Mouse (Mus musculus) forebrain, embryonic 14.5 days (tissue): ENCODE data around the gene Gab3. TPM values are rescaled to one million over a fixed set of nuclear protein-coding genes. Genes with fewer than 3 reads are reported as not detected.

ENCODE experiments used
- ATAC-seq: fragments of 200-750 bp; cut with Nextera tagmentation; 2 replicates; pipeline ENCODE4 v1.8.0; 2017; ENCODE audit warnings: mild to moderate bottlenecking, moderate library complexity
- DNase-seq: peaks from one replicate; pipeline ENCODE4 v3.0.0-alpha.2; 2015; ENCODE audit warnings: low spot score
- H3K27ac ChIP-seq: fragments of 300-500 bp; sonication (generic); 2 replicates; pipeline ENCODE4 v1.5.1; 2014; ENCODE audit warnings: low read depth, mild to moderate bottlenecking, control low read depth, low read length, moderate library complexity
- H3K27me3 ChIP-seq: fragments of 300-500 bp; sonication (generic); replicated peaks from 2 replicates; pipeline ENCODE4 v1.6.1; 2014; ENCODE audit warnings: low read length, control low read depth, mixed read lengths; ENCODE audit not compliant: control insufficient read depth, insufficient read depth
- H3K36me3 ChIP-seq: fragments of 300-500 bp; sonication (generic); 2 replicates; pipeline ENCODE4 v1.6.1; 2014; ENCODE audit warnings: low read length, control low read depth; ENCODE audit not compliant: control insufficient read depth, insufficient read depth
- H3K4me1 ChIP-seq: fragments of 300-500 bp; sonication (generic); 2 replicates; pipeline ENCODE4 v1.6.1; 2014; ENCODE audit warnings: antibody characterized with exemption, low read length, control low read depth; ENCODE audit not compliant: control insufficient read depth, insufficient read depth
- H3K4me2 ChIP-seq: fragments of 300-500 bp; sonication (generic); 2 replicates; pipeline ENCODE4 v1.6.1; 2014; ENCODE audit warnings: mild to moderate bottlenecking, control low read depth, low read length
- H3K4me3 ChIP-seq: fragments of 300-500 bp; sonication (generic); 2 replicates; pipeline ENCODE4 v1.5.1; 2014; ENCODE audit warnings: low read depth, low read length, control low read depth
- H3K9ac ChIP-seq: fragments of 300-500 bp; sonication (generic); 2 replicates; pipeline ENCODE4 v1.6.1; 2014; ENCODE audit warnings: mild to moderate bottlenecking, low read length, control low read depth, moderate library complexity
- H3K9me3 ChIP-seq: fragments of 300-500 bp; sonication (generic); replicated peaks from 2 replicates; pipeline ENCODE4 v1.6.1; 2016; ENCODE audit warnings: low read length, control low read depth, mixed read lengths; ENCODE audit not compliant: control insufficient read depth
- WGBS: fragments of 180-500 bp; shearing (Covaris S2); extraction: QIAGEN DNeasy Blood & Tissue Kit; methylation state at CpG from one replicate; pipeline ENCODE4 v1.1.7; 2014; 5-methylcytosine and 5-hydroxymethylcytosine counted together
- polyA plus RNA-seq: library from polyadenylated mRNA; unstranded; fragments of >200 nt; fragmentation: Nextera tagmentation; extraction: Ambion mirVana; gene quantifications from 2 replicates; pipeline ENCODE4 v1.2.1, GENCODE M21; 2014

Gene Gab3
- polyA plus RNA-seq, 1 experiment from 2014 or later, result 0.84 TPM

GRCm38 (mm10) chrX:75098799-75099198, 13.5 kb upstream of the Gab3 start:
- H3K4me1 ChIP-seq, result no peaks in the 10 kb centered on the region
- ATAC-seq, result no peak
- H3K9ac ChIP-seq, result no peak overlapping the region
- 90% methylated on average over 8 of the region's 8 CpGs for WGBS
- H3K27me3 ChIP-seq, result no peaks in the 10 kb centered on the region
- H3K4me2 ChIP-seq, result no peak overlapping the region
- DNase-seq, result no peak
- H3K4me3 ChIP-seq, result no peak overlapping the region
- no peaks in the 10 kb centered on the region for H3K9me3 ChIP-seq
- H3K27ac ChIP-seq, result no peak overlapping the region
- H3K36me3 ChIP-seq, result peaks cover 18% of the 10 kb centered on the region; the same call in 1 of the 2 replicates

GRCm38 (mm10) chrX:75096163-75096770, 11.0 kb upstream of the Gab3 start:
- ATAC-seq (no peak; the same call in 1 of the 2 replicates), DNase-seq (peak; percentile 15)
- peak overlapping the region; percentile 60 for H3K4me2 ChIP-seq
- peak overlapping the region; percentile 63 for H3K9ac ChIP-seq
- peak overlapping the region; percentile 70 for H3K27ac ChIP-seq
- peaks cover 10% of the 10 kb centered on the region; the same call in 1 of the 2 replicates for H3K36me3 ChIP-seq
- 40% methylated on average over 23 of the region's 23 CpGs for WGBS
- H3K27me3 ChIP-seq, result no peaks in the 10 kb centered on the region
- H3K4me3 ChIP-seq, result peak overlapping the region; percentile 56
- H3K4me1 ChIP-seq, result no peaks in the 10 kb centered on the region
- H3K9me3 ChIP-seq, result no peaks in the 10 kb centered on the region

- Histone ChIP-seq H3K9me3 (no peaks in the 10 kb centered on the region), H3K27me3 (no peaks in the 10 kb centered on the region), H3K4me2 (peak within 1 kb of the TSS; percentile 60), H3K9ac (peak within 1 kb of the TSS; percentile 63), H3K4me3 (peak within 1 kb of the TSS; percentile 56), H3K36me3 (peaks cover 10% of the 10 kb centered on the region; the same call in 1 of the 2 replicates), H3K27ac (peak within 1 kb of the TSS; percentile 70), H3K4me1 (no peaks in the 10 kb centered on the region)
- peak; percentile 99 for ATAC-seq
- 33% methylated on average over 29 of the region's 29 CpGs for WGBS
- peak; percentile 96 for DNase-seq
Measured at GRCm38 (mm10) chrX:75095369-75096162, 10.3 kb upstream of the Gab3 start, which contains the start of gene Dkc1. Dkc1 (plus strand) TSS chrX:75095854.

GRCm38 (mm10) chrX:75085654-75086053, 396 bp upstream of the Gab3 start:
- Histone ChIP-seq H3K9me3 (no peaks in the 10 kb centered on the region), H3K4me2 (no peak overlapping the region), H3K4me1 (no peaks in the 10 kb centered on the region), H3K27ac (no peak overlapping the region), H3K27me3 (no peaks in the 10 kb centered on the region), H3K4me3 (no peak overlapping the region), H3K9ac (no peak overlapping the region), H3K36me3 (no peaks in the 10 kb centered on the region)
- 27% methylated on average over 1 of the region's 1 CpGs for WGBS
- ATAC-seq (no peak), DNase-seq (peak; percentile 12)

- peak; percentile 84 for ATAC-seq
- Histone ChIP-seq H3K27me3 (no peaks in the 10 kb centered on the region), H3K9ac (peak overlapping the region; percentile 46), H3K9me3 (no peaks in the 10 kb centered on the region), H3K4me2 (peak overlapping the region; percentile 51), H3K27ac (no peak overlapping the region), H3K4me1 (no peaks in the 10 kb centered on the region), H3K36me3 (no peaks in the 10 kb centered on the region), H3K4me3 (peak overlapping the region; percentile 40)
- WGBS, result 32% methylated on average over 26 of the region's 26 CpGs
- DNase-seq, result peak; percentile 17
Measured at GRCm38 (mm10) chrX:75083982-75084773, 1.1 kb downstream of the Gab3 start.

GRCm38 (mm10) chrX:75082351-75082750, 2.9 kb downstream of the Gab3 start:
- Histone ChIP-seq H3K4me3 (no peak overlapping the region), H3K9ac (no peak overlapping the region), H3K27ac (no peak overlapping the region), H3K27me3 (no peaks in the 10 kb centered on the region), H3K9me3 (no peaks in the 10 kb centered on the region), H3K36me3 (no peaks in the 10 kb centered on the region), H3K4me2 (no peak overlapping the region), H3K4me1 (no peaks in the 10 kb centered on the region)
- DNase-seq, result no peak
- ATAC-seq, result no peak
- WGBS, result 71% methylated on average over 2 of the region's 2 CpGs

GRCm38 (mm10) chrX:75056120-75056775, 29.0 kb downstream of the Gab3 start:
- DNase-seq, result no peak
- Histone ChIP-seq H3K4me3 (no peak overlapping the region), H3K36me3 (no peaks in the 10 kb centered on the region), H3K27ac (no peak overlapping the region), H3K9me3 (no peaks in the 10 kb centered on the region), H3K4me2 (no peak overlapping the region), H3K27me3 (no peaks in the 10 kb centered on the region), H3K9ac (no peak overlapping the region), H3K4me1 (no peaks in the 10 kb centered on the region)
- whole genome bisulfite sequencing, result 82% methylated on average over 2 of the region's 2 CpGs
- ATAC-seq, result no peak

GRCm38 (mm10) chrX:75046921-75047635, 38.2 kb downstream of the Gab3 start:
- WGBS, result 59% methylated on average over 3 of the region's 3 CpGs
- peak; percentile 35 for DNase-seq

More at GRCm38 (mm10) chrX:75046921-75047635, 38.2 kb downstream of the Gab3 start:
- Histone ChIP-seq H3K4me2 (no peak overlapping the region), H3K27ac (no peak overlapping the region), H3K27me3 (no peaks in the 10 kb centered on the region), H3K4me3 (no peak overlapping the region), H3K4me1 (no peaks in the 10 kb centered on the region), H3K36me3 (no peaks in the 10 kb centered on the region), H3K9ac (no peak overlapping the region), H3K9me3 (no peaks in the 10 kb centered on the region)
- ATAC-seq, result no peak
